Mouse (Mus musculus) fibroblast of lung, adult 2 months (primary cell): ENCODE results near the gene Tuba1b.
"Not testable (repeated sequence)": the region's sequence is repeated elsewhere in the genome, so short reads cannot be mapped to it uniquely, and the experiment has no call there.

Source experiments
- DNase-seq: peaks from one replicate; pipeline ENCODE4 v3.0.0-alpha.2; 2011; ENCODE audit warnings: low read depth

Tuba1b gene

GRCm38 (mm10) chr15:98934217-98934839 lies at the start of gene Tuba1b:
Gene Tuba1b, minus strand, starts transcription at chr15:98934565.
- DNase-seq: no peak

- DNase-seq: no peak
Observed at GRCm38 (mm10) chr15:98983431-98984081, 49.2 kb upstream of the Tuba1b start.

GRCm38 (mm10) chr15:98982100-98982499 lies 47.7 kb upstream of the Tuba1b start:
- no peak for DNase-seq

- no peak for DNase-seq
Observed at GRCm38 (mm10) chr15:98980012-98980614, 45.7 kb upstream of the Tuba1b start.

GRCm38 (mm10) chr15:98978409-98979172 lies 44.2 kb upstream of the Tuba1b start:
- DNase-seq: no peak

GRCm38 (mm10) chr15:98977759-98978408 lies 43.5 kb upstream of the Tuba1b start:
- no peak for DNase-seq

- DNase-seq: no peak
Observed at GRCm38 (mm10) chr15:98976763-98977758, 42.7 kb upstream of the Tuba1b start.

- no peak for DNase-seq
Observed at GRCm38 (mm10) chr15:98973015-98973614, 38.8 kb upstream of the Tuba1b start.

GRCm38 (mm10) chr15:98971576-98972320 lies 37.4 kb upstream of the Tuba1b start:
- DNase-seq: not testable (repeated sequence)

- DNase-seq: no peak
Observed at GRCm38 (mm10) chr15:98971111-98971510, 36.7 kb upstream of the Tuba1b start.

GRCm38 (mm10) chr15:98969372-98970101 lies 35.2 kb upstream of the Tuba1b start:
- DNase-seq: no peak

- DNase-seq: no peak
Observed at GRCm38 (mm10) chr15:98968701-98969371, 34.5 kb upstream of the Tuba1b start.

GRCm38 (mm10) chr15:98959531-98959930 lies 25.2 kb upstream of the Tuba1b start:
- DNase-seq: no peak

GRCm38 (mm10) chr15:98958901-98959420 lies 24.6 kb upstream of the Tuba1b start:
- no peak for DNase-seq

GRCm38 (mm10) chr15:98957475-98957874 lies 23.1 kb upstream of the Tuba1b start:
- DNase-seq: no peak

- no peak for DNase-seq
Observed at GRCm38 (mm10) chr15:98956000-98956399, 21.6 kb upstream of the Tuba1b start.

- no peak for DNase-seq
Observed at GRCm38 (mm10) chr15:98955324-98955723, 21.0 kb upstream of the Tuba1b start.
